Mouse (Mus musculus) testis, postnatal 10 days (tissue): ENCODE results near the gene Bag5.

Experiments
- DNase-seq: peaks from one replicate; pipeline ENCODE4 v3.0.0; 2021; ENCODE audit warnings: low spot score

Gene Bag5

DNA sequence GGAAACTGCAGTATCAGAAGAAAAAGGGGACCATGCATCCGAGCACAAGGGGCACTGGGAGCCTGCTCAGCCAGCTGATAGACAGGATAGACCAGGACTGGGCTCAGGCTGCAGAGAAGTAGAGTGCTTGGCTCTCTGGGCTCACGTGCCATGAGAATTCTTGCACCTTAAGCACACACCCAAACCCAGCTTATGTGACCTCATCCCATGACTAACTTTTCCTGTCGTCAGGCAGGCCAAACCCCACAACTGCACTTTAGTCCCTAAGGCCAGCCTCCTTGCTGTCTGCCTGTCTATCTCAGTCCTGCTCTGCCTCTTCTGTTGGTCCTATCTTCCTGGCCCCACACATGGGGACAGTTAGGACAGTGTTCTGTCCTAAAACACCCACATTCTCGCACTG lies 15.3 kb downstream of the Bag5 start:
- no peak for DNase-seq

DNA sequence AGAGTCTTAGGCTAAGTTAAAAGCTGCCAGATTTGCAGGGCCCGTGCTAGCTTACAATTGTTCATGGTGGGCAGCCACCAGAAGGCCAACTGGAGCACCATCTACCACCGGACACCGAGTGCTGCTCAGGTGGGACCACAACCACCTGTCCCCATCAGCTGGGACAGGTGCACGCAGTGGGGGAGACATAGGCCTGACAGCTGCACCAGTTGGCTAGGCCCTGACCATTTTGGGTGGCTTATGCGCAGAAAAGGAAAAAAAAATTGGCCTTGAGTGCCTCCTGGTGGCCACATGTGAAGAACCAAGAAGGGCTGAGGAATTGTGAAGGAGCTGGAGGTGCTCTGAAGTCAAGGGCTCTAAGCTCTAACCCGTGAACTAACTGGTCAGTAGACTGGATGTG lies 16.8 kb downstream of the Bag5 start:
- peak; percentile 79 for DNase-seq

DNA sequence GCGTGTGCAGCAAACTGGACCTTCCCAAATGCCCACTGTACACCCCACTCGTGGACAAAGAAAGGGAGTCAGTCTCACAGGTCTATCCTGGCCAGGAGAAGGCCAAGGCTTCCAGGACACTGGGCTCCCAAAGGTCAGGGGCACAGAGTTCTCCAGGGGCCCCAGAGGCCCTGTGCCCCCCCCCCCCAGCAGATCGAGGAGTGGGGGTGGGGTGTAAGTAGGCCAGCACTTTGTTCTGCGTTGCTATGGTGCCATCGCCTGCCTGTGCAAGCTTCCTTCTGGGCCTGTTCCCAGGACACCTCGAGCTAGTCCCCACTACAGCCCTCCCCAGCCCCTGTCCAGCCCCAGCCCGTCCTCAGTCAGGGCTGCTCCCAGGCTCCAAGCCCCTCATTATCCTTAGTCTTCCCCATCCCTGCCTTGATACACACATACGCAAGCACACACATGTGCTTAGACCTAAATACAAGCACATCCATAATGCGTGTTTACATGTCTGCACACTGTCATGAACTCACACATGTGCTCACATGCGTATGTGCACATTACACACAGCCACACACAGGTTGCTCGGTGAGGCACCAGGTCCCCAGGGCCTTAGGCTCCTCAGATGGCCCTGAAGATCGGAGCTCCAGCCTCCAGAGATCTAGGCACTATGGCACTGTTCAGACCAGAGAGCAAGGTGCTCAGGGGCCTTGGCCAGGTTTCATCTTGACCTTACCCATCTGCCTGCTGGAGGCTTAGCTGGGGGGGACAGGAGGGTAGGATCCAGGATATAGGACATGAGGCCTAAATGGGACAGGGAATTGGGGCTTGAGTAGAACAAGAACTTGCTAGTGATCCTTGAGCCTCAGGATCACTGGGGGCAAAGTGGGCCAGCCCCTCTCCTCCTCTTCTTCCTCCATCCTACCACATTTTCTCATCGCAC lies 17.9 kb downstream of the Bag5 start:
- DNase-seq, result no peak

DNA sequence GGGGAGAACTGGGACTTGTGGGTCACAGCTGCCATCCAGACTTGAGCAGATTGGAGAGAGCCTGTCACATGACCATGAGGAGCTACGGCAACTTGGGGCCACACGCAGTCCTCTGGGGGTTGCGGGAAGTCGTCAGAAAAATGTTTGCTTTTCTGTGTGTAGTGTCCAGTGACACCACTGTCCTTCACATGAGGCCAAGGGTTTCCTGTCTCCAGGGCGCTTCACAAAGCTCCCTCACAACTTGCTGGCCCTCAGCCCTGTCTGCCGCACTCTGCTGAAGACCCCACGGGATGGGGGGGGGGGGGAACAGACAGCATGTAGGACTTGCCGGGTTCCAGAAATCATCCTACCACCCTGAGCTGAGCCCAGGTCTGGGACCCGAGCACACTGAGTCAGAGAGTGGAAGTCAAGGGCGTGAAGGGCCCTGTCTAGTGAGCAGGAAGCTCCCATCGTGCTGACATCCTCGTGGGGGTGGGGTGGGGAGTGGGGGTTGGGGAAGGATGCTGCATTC lies 18.7 kb downstream of the Bag5 start:
- no peak for DNase-seq

GRCm38 (mm10) chr12:111693341-111694270 lies 19.5 kb downstream of the Bag5 start:
- no peak for DNase-seq

GRCm38 (mm10) chr12:111692899-111693298 lies 20.2 kb downstream of the Bag5 start:
- no peak for DNase-seq

DNA sequence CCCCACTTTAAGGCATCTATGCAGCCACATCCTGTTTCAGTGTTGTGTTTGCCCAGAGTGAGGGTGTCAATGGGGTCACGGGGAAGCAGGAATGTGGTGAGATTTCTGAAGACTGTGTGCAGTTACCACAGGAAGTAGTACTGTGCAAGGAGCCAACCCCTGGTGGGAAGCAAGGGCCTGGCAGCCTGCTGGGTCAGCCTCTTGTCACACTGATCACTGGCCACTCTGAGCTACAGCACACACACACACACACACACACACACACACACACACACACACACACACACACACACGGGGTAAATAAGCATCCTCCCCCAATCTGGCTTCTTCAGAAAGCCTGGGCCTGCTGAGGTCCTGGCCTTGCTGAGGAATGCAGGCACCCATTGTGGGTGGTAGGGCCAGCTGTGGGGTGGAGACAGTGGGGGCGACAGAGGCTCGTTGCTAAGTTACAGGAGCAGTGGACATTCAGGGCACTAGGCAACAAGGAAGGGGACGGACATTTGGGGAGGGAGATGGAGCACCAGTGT lies 21.6 kb downstream of the Bag5 start:
- no peak for DNase-seq

- DNase-seq, result no peak
These were observed 23.6 kb downstream of the Bag5 start for GRCm38 (mm10) chr12:111689426-111689825.

DNA sequence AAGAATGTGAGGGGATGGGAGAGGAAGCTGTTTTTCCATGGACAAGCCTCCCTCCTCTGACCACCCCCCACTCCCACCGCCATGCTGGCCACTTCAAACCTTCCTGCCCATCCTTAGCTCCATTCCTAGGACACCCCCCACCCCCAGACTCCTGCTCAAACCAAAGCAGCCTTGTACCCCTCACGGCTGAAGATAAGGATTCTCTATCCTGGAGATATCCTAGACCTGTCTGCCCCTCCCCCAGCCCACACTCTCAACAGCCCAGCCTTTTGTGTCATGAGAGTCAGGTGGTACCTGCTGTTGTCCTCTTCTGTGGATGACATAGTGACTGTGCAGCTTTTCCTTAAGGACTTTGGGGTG lies 25.0 kb downstream of the Bag5 start:
- DNase-seq, result no peak

DNA sequence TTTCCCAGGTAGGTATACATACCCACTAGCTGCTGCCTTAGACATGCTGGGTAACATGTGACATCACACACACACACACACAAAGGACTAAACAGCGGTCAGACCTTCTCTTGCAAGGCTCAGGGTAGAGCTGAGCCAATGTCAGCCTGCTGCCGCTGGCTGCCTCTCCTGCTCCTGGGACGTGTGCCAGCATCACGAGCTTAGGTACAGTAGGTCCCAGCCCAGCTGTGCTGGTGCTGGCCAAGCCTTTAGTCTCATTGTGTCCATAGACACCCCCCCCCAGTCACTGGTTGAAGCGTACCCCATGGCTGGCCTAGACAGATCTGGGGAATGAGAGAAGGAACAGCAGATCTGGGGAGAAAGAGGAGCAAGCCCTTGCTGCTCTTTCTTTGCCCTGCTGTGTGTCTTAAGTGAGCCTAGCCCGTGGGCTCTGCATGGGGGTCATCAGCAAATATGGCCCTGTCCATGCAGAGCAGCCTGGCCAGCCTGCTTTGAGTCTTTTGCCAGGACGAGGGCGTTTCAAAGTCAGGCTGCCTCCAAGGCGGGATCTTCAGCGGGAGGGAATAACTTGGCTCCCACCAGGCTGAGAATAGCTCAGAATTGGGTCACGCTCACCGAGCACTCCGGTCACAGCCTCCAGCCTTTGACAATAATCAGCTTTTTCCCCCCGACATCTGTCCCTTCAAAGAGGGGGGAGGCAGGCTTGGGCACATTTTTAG lies 25.5 kb downstream of the Bag5 start:
- peak; percentile 87 for DNase-seq

- no peak for DNase-seq
These were observed 26.7 kb downstream of the Bag5 start for GRCm38 (mm10) chr12:111686390-111686789.

GRCm38 (mm10) chr12:111682806-111683205 lies 30.3 kb downstream of the Bag5 start:
- no peak for DNase-seq

DNA sequence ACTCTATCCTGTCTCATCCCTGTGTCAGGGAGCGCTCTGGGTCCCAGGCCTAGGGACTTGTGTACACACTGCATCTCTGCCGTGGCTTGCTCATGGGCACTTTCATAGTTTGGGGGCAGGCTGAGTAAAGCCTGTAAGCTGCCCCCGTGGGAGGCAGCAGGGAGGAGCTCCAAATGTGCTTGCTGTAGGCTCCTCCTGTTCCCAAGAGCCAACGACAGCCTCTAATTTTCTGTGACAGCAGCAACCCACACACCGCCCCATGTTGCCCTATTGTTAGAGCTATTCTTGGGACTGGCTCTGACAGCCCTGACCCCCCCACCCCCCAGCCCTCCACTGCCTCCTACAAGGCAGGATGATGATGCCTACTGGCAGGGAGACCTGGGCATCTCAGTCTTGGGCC lies 31.1 kb downstream of the Bag5 start:
- DNase-seq, result no peak

GRCm38 (mm10) chr12:111681305-111681704 lies 31.8 kb downstream of the Bag5 start:
- no peak for DNase-seq

DNA sequence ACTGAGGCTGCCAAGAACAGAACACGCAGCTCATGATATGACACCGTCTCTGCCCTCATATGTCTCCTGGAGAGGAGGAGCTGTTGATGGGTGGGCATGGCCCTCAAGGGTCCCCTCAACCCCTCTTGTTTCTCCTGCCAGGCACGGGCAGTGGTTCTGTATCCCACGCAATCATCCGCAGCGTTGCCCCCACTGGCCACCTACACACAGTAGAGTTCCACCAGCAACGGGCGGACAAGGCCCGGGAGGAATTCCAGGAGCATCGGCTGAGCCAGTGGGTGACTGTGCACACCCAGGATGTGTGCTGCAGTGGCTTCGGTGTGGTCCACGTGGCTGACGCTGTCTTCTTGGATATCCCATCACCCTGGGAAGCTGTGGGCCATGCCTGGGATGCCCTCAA lies 32.4 kb downstream of the Bag5 start:
- DNase-seq, result no peak

- DNase-seq, result no peak
These were observed 34.1 kb downstream of the Bag5 start for GRCm38 (mm10) chr12:111678997-111679396.

- no peak for DNase-seq
These were observed 34.5 kb downstream of the Bag5 start for GRCm38 (mm10) chr12:111678670-111678933.

GRCm38 (mm10) chr12:111677882-111678669 lies 35.0 kb downstream of the Bag5 start, which contains the start of gene Trmt61a:
Trmt61a (plus strand) TSS chr12:111678105.
- peak; percentile 94 for DNase-seq

- DNase-seq, result peak; percentile 77
These were observed 35.6 kb downstream of the Bag5 start for GRCm38 (mm10) chr12:111677421-111677820.

GRCm38 (mm10) chr12:111675797-111676580 lies 37.1 kb downstream of the Bag5 start:
- no peak for DNase-seq
